Mouse (Mus musculus): ENCODE data around the gene Ltbp4.
A peak's percentile ranks its signal among the peaks of the same experiment; 100 is the strongest.

Gene Ltbp4

DNA sequence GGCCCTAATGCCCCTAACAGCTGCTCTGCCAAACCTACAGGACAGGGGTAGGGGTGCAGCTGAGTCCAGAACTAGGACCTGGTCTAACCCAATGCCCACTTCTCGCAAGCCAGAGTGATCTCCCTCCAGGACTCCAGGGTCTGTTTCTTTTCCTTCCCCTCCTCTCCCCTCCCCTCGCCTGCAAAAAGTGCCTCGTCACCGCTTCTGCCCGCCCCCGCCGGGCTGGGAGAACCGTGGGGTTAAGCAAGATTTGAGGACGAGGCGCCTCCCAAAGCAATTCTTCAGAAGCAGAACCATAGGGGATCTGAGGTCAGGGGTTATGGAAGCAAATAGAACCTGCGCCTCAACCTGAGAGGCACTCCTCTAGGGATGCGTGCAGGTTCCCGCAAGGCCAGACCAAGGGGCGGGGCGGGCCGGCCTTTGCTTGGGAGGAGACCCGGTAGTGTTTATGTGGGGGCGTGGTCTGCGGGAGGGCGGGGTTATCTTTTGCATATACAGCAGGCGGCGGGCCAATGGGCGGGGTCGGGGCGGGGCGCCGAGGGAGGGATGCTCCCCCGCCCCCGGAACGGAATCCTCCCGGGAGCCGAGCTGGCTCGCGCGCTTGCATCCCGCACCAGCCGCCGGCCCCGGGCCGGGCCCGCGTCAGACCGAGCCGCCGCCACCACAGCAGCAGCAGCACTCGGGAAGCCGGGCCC lies 79.1 kb downstream of the Ltbp4 start, which contains the start of gene Numbl:
Gene Numbl (plus strand): TSS at position 229 of the 695 bp plus-strand sequence.
- DNase-seq (ENCODE audit: low read depth, low spot score) = peak; percentile 92

DNA sequence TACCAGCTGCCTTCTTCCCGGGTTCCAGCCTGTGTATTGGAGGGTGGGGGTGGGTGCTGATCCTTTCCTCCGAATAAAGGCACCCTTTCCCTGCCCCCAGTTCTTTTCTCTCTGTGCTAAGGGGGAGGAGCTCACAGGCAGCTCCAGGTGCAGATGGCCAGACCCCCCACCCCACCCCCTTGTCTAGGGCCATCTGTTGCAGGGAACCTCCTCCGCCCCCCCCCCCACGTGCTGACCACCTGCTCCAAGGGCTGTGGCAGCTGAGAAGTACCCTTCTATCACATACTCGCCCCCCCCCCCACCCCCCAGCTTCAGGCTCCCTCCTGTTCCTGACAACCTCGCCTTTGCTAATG lies 79.7 kb downstream of the Ltbp4 start:
- DNase-seq (ENCODE audit: low read depth, low spot score) = no peak

DNA sequence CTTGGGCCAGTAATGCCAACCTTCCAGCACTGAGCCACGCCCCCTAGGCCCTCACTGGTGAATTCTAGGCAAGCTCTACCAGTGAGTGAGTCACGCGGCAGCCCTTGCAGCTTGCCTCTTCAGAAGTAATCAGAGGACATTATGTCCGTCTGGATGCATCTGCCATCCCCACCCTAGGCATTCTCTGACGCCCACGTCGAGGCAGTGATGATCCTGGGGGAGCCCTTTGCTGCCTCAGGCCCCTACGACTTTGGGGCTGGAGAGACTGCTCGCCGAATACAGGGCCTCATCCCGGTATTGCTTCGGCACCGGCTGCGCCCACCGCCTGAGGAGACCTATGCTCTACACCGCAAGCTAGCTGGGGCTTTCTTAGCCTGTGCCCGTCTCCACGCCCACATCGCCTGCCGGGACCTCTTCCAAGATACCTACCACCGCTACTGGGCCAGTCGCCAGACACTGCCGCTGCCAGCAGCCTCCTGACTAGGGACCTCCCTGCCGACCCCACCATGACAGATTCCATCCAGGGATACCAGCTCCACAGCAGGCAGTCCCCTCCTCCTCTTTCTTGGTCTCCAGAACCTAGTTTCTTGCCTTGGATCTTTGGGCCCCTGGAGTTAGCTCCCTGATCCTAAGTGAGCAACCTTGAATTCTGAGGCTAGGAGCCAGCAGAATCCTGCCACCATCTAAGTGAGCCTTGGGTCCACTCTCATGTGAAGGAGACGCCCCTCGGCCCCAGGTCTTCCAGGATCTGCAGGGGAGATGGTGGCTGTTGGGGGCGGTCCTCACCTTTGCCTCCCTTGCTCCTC lies 80.2 kb downstream of the Ltbp4 start:
- no peak for DNase-seq (ENCODE audit: low read depth, low spot score)

DNA sequence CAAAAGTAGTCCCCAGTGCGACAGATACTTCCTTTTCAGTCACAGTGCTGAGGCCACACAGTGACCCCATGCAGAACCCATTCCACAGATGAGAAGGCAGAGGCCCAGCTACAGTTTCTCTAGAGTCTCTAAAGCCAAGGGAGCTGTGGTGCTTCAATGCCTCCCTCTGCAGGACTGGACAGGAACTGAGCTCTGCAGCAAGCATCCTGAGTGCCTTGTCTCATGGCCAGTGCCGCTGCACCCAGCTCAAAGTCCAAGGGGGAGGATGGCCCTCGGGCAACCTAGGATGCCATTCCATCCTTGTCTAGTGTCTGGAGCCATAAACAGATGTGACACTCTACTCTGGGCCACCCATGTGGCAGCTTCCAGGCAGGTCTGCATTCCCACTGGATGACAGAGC lies 81.8 kb downstream of the Ltbp4 start:
- DNase-seq (ENCODE audit: low read depth, low spot score) = no peak

All from skeletal muscle tissue, adult 2 months (tissue).